Mouse (Mus musculus) heart, embryonic 15.5 days (tissue): ENCODE results near the gene Hoxd11. TPM values are rescaled to one million over a fixed set of nuclear protein-coding genes. Genes with fewer than 3 reads are reported as not detected.

ENCODE experiments used
- ATAC-seq: fragments of 200-750 bp; cut with Nextera tagmentation; replicated peaks from 2 replicates; pipeline ENCODE4 v1.8.0; 2017; ENCODE audit warnings: low read depth, moderate TSS enrichment; ENCODE audit not compliant: insufficient number of reproducible peaks, insufficient read depth, low FRiP score
- H3K27ac ChIP-seq: fragments of 300-500 bp; sonication (generic); 2 replicates; pipeline ENCODE4 v1.5.1; 2015; ENCODE audit warnings: mild to moderate bottlenecking, inconsistent platforms
- H3K27me3 ChIP-seq: fragments of 300-500 bp; sonication (generic); 2 replicates; pipeline ENCODE4 v1.6.1; 2015; ENCODE audit warnings: inconsistent platforms
- H3K36me3 ChIP-seq: fragments of 300-500 bp; sonication (generic); 2 replicates; pipeline ENCODE4 v1.6.1; 2015; ENCODE audit warnings: mild to moderate bottlenecking, inconsistent platforms
- H3K4me1 ChIP-seq: fragments of 300-500 bp; sonication (generic); replicated peaks from 2 replicates; pipeline ENCODE4 v1.6.1; 2015; ENCODE audit warnings: inconsistent platforms
- H3K4me2 ChIP-seq: fragments of 300-500 bp; sonication (generic); 2 replicates; pipeline ENCODE4 v1.6.1; 2015; ENCODE audit warnings: inconsistent platforms, mild to moderate bottlenecking, moderate library complexity
- H3K4me3 ChIP-seq: fragments of 300-500 bp; sonication (generic); 2 replicates; pipeline ENCODE4 v1.5.1; 2015; ENCODE audit warnings: mild to moderate bottlenecking, inconsistent platforms
- H3K9ac ChIP-seq: fragments of 300-500 bp; sonication (generic); 2 replicates; pipeline ENCODE4 v1.6.1; 2015; ENCODE audit warnings: mild to moderate bottlenecking, inconsistent platforms
- H3K9me3 ChIP-seq: fragments of 300-500 bp; sonication (generic); replicated peaks from 2 replicates; pipeline ENCODE4 v1.6.1; 2016; ENCODE audit warnings: inconsistent platforms
- WGBS: fragments of 180-500 bp; shearing (Covaris S2); methylation state at CpG from one replicate; pipeline ENCODE4 v1.1.7; 2015; ENCODE audit warnings: mixed read lengths; 5-methylcytosine and 5-hydroxymethylcytosine counted together
- polyA plus RNA-seq: library from polyadenylated mRNA; unstranded; fragments of >200 nt; fragmentation: Nextera tagmentation; extraction: Ambion mirVana; gene quantifications from 2 replicates; pipeline ENCODE4 v1.2.1, GENCODE M21; 2015

The Hoxd11 gene
- polyA plus RNA-seq, 1 experiment from 2014 or later: not detected

GRCm38 (mm10) chr2:74720955-74721491, 41.7 kb downstream of the Hoxd11 start:
- no peak overlapping the region for H3K27ac ChIP-seq
- no peaks in the 10 kb centered on the region for H3K9me3 ChIP-seq
- no peak overlapping the region for H3K9ac ChIP-seq
- H3K4me3 ChIP-seq: no peak overlapping the region
- WGBS: 7% methylated on average over 5 of the region's 5 CpGs
- no peaks in the 10 kb centered on the region for H3K36me3 ChIP-seq
- no peak for ATAC-seq
- H3K4me2 ChIP-seq: no peak overlapping the region
- H3K27me3 ChIP-seq: peaks cover 98% of the 10 kb centered on the region
- H3K4me1 ChIP-seq: peaks cover 2% of the 10 kb centered on the region; the same call in 1 of the 2 replicates

- H3K27ac ChIP-seq: no peak overlapping the region
- H3K4me2 ChIP-seq: no peak overlapping the region
- WGBS: 15% methylated on average over 6 of the region's 6 CpGs
- H3K9ac ChIP-seq: no peak overlapping the region
- H3K4me3 ChIP-seq: no peak overlapping the region
- no peak for ATAC-seq
- no peaks in the 10 kb centered on the region for H3K9me3 ChIP-seq
- peaks cover 98% of the 10 kb centered on the region for H3K27me3 ChIP-seq
- 0 out of 2 replicates have a peak, but pooled peaks cover 2% of the 10 kb centered on the region for H3K4me1 ChIP-seq
- H3K36me3 ChIP-seq: no peaks in the 10 kb centered on the region
These were observed 42.5 kb downstream of the Hoxd11 start for GRCm38 (mm10) chr2:74721882-74722281.

- Histone ChIP-seq H3K36me3 (no peaks in the 10 kb centered on the region), H3K27me3 (peaks cover 98% of the 10 kb centered on the region), H3K4me1 (peaks cover 9% of the 10 kb centered on the region), H3K4me2 (no peak overlapping the region), H3K9me3 (no peaks in the 10 kb centered on the region), H3K4me3 (no peak overlapping the region), H3K27ac (no peak overlapping the region), H3K9ac (no peak overlapping the region)
- ATAC-seq: no peak
- WGBS: 16% methylated on average over 8 of the region's 8 CpGs
These were observed 43.6 kb downstream of the Hoxd11 start for GRCm38 (mm10) chr2:74722949-74723348.

GRCm38 (mm10) chr2:74724244-74725015, 45.1 kb downstream of the Hoxd11 start:
- Histone ChIP-seq H3K27me3 (peaks cover 100% of the 10 kb centered on the region), H3K36me3 (no peaks in the 10 kb centered on the region), H3K4me1 (peaks cover 9% of the 10 kb centered on the region), H3K9me3 (no peaks in the 10 kb centered on the region), H3K9ac (no peak overlapping the region), H3K4me3 (no peak overlapping the region), H3K4me2 (no peak overlapping the region), H3K27ac (no peak overlapping the region)
- WGBS: 32% methylated on average over 7 of the region's 7 CpGs
- ATAC-seq: no peak

GRCm38 (mm10) chr2:74725171-74725570, 45.8 kb downstream of the Hoxd11 start:
- no peak overlapping the region for H3K27ac ChIP-seq
- no peaks in the 10 kb centered on the region for H3K36me3 ChIP-seq
- ATAC-seq: no peak
- WGBS: 16% methylated on average over 17 of the region's 17 CpGs
- peaks cover 98% of the 10 kb centered on the region for H3K27me3 ChIP-seq
- no peaks in the 10 kb centered on the region for H3K9me3 ChIP-seq
- no peak overlapping the region for H3K9ac ChIP-seq
- H3K4me2 ChIP-seq: no peak overlapping the region
- H3K4me3 ChIP-seq: no peak overlapping the region
- peaks cover 9% of the 10 kb centered on the region for H3K4me1 ChIP-seq

- H3K27me3 ChIP-seq: peaks cover 98% of the 10 kb centered on the region
- H3K4me2 ChIP-seq: peak within 1 kb of the TSS; percentile 55
- peaks cover 9% of the 10 kb centered on the region for H3K4me1 ChIP-seq
- ATAC-seq: no peak
- no peaks in the 10 kb centered on the region for H3K36me3 ChIP-seq
- WGBS: 13% methylated on average over 5 of the region's 5 CpGs
- no peak within 1 kb of the TSS for H3K9ac ChIP-seq
- H3K9me3 ChIP-seq: no peaks in the 10 kb centered on the region
- peak within 1 kb of the TSS; percentile 35 for H3K4me3 ChIP-seq
- H3K27ac ChIP-seq: no peak within 1 kb of the TSS
These were observed 47.2 kb downstream of the Hoxd11 start, which contains the start of gene Gm28230 for GRCm38 (mm10) chr2:74726551-74726950. Gm28230 (plus strand) TSS chr2:74726728.

GRCm38 (mm10) chr2:74726973-74727639, 47.7 kb downstream of the Hoxd11 start:
- 2% methylated on average over 43 of the region's 43 CpGs for WGBS
- H3K9me3 ChIP-seq: no peaks in the 10 kb centered on the region
- no peak overlapping the region for H3K27ac ChIP-seq
- ATAC-seq: no peak
- no peak overlapping the region for H3K9ac ChIP-seq
- no peaks in the 10 kb centered on the region for H3K36me3 ChIP-seq
- peaks cover 9% of the 10 kb centered on the region for H3K4me1 ChIP-seq
- peak overlapping the region; percentile 55 for H3K4me2 ChIP-seq
- peak overlapping the region; percentile 35 for H3K4me3 ChIP-seq
- peaks cover 98% of the 10 kb centered on the region for H3K27me3 ChIP-seq

- Histone ChIP-seq H3K27me3 (peaks cover 98% of the 10 kb centered on the region), H3K36me3 (no peaks in the 10 kb centered on the region), H3K4me2 (peak overlapping the region; percentile 55), H3K4me1 (peaks cover 14% of the 10 kb centered on the region), H3K27ac (no peak overlapping the region), H3K9me3 (no peaks in the 10 kb centered on the region), H3K9ac (no peak overlapping the region), H3K4me3 (peak overlapping the region; percentile 35)
- no peak for ATAC-seq
- WGBS: 1% methylated on average over 25 of the region's 25 CpGs
These were observed 48.4 kb downstream of the Hoxd11 start for GRCm38 (mm10) chr2:74727640-74728302.

GRCm38 (mm10) chr2:74728303-74728680, 48.9 kb downstream of the Hoxd11 start:
- H3K27ac ChIP-seq: no peak overlapping the region
- H3K4me2 ChIP-seq: no peak overlapping the region
- WGBS: 19% methylated on average over 13 of the region's 13 CpGs
- ATAC-seq: no peak
- no peaks in the 10 kb centered on the region for H3K36me3 ChIP-seq
- peaks cover 98% of the 10 kb centered on the region for H3K27me3 ChIP-seq
- 0 out of 2 replicates have a peak overlapping the region, but pooled peaks have one; percentile 35 for H3K4me3 ChIP-seq
- no peaks in the 10 kb centered on the region for H3K9me3 ChIP-seq
- H3K9ac ChIP-seq: no peak overlapping the region
- H3K4me1 ChIP-seq: peaks cover 16% of the 10 kb centered on the region

GRCm38 (mm10) chr2:74730331-74730730, 51.0 kb downstream of the Hoxd11 start:
- 17% methylated on average over 8 of the region's 8 CpGs for WGBS
- Histone ChIP-seq H3K27ac (no peak overlapping the region), H3K27me3 (peaks cover 97% of the 10 kb centered on the region), H3K9ac (no peak overlapping the region), H3K4me3 (no peak overlapping the region), H3K9me3 (no peaks in the 10 kb centered on the region), H3K4me1 (peaks cover 16% of the 10 kb centered on the region), H3K4me2 (no peak overlapping the region), H3K36me3 (no peaks in the 10 kb centered on the region)
- ATAC-seq: no peak

GRCm38 (mm10) chr2:74731055-74731454, 51.7 kb downstream of the Hoxd11 start:
- H3K36me3 ChIP-seq: no peaks in the 10 kb centered on the region
- H3K4me2 ChIP-seq: no peak overlapping the region
- no peak overlapping the region for H3K9ac ChIP-seq
- no peaks in the 10 kb centered on the region for H3K9me3 ChIP-seq
- peaks cover 97% of the 10 kb centered on the region for H3K27me3 ChIP-seq
- no peak overlapping the region for H3K4me3 ChIP-seq
- peaks cover 20% of the 10 kb centered on the region for H3K4me1 ChIP-seq
- H3K27ac ChIP-seq: no peak overlapping the region
- ATAC-seq: no peak
